Mouse (Mus musculus): ENCODE measurements around the gene Ripk1. TPM values are rescaled to one million over a fixed set of nuclear protein-coding genes. Genes with fewer than 3 reads are reported as not detected.

Ripk1 gene
- polyA plus RNA-seq, 1 experiment: 8.9 TPM

GRCm38 (mm10) chr13:34007234-34007633 lies 5.1 kb downstream of the Ripk1 start:
- TF ChIP-seq POLR2A (IDR thresholded peaks at IDR 0.05; ENCODE audit: control insufficient read depth, extremely low read depth, insufficient read depth, low read length, poor library complexity): no peak
- TF ChIP-seq CTCF (IDR thresholded peaks at IDR 0.05; ENCODE audit: borderline replicate concordance, control insufficient read depth, extremely low read depth, insufficient read depth, low read length, poor library complexity): no peak
- H3K4me3 ChIP-seq (ENCODE audit: control insufficient read depth, insufficient read depth, low read length): no peak overlapping the region
- WGBS: 85% methylated on average over 2 of the region's 2 CpGs
- H3K4me1 ChIP-seq (replicated peaks; ENCODE audit: control insufficient read depth, insufficient read depth, low read length): 0 out of 2 replicates have a peak, but pooled peaks cover 3% of the 10 kb centered on the region
- peaks cover 10% of the 10 kb centered on the region; the same call in 1 of the 2 replicates for H3K36me3 ChIP-seq (ENCODE audit: control insufficient read depth, insufficient read depth, low read length)
- no peaks in the 10 kb centered on the region for H3K27me3 ChIP-seq (ENCODE audit: control insufficient read depth, insufficient read depth, low read length)
- H3K27ac ChIP-seq (ENCODE audit: control insufficient read depth, insufficient read depth, low read length): no peak overlapping the region
- no peak for DNase-seq

GRCm38 (mm10) chr13:34016927-34017569 lies 14.9 kb downstream of the Ripk1 start:
- peaks cover 66% of the 10 kb centered on the region for H3K36me3 ChIP-seq (ENCODE audit: control insufficient read depth, insufficient read depth, low read length)
- H3K27me3 ChIP-seq (ENCODE audit: control insufficient read depth, insufficient read depth, low read length): no peaks in the 10 kb centered on the region
- DNase-seq: no peak
- H3K4me3 ChIP-seq (ENCODE audit: control insufficient read depth, insufficient read depth, low read length): no peak overlapping the region
- TF ChIP-seq CTCF (IDR thresholded peaks at IDR 0.05; ENCODE audit: borderline replicate concordance, control insufficient read depth, extremely low read depth, insufficient read depth, low read length, poor library complexity) (no peak), POLR2A (IDR thresholded peaks at IDR 0.05; ENCODE audit: control insufficient read depth, extremely low read depth, insufficient read depth, low read length, poor library complexity) (no peak)
- no peak overlapping the region for H3K27ac ChIP-seq (ENCODE audit: control insufficient read depth, insufficient read depth, low read length)
- H3K4me1 ChIP-seq (replicated peaks; ENCODE audit: control insufficient read depth, insufficient read depth, low read length): no peaks in the 10 kb centered on the region
- WGBS: 96% methylated on average over 9 of the region's 9 CpGs

- Histone ChIP-seq H3K27ac (ENCODE audit: control insufficient read depth, insufficient read depth, low read length) (no peak overlapping the region), H3K27me3 (ENCODE audit: control insufficient read depth, insufficient read depth, low read length) (no peaks in the 10 kb centered on the region), H3K4me3 (ENCODE audit: control insufficient read depth, insufficient read depth, low read length) (no peak overlapping the region), H3K36me3 (ENCODE audit: control insufficient read depth, insufficient read depth, low read length) (peaks cover 63% of the 10 kb centered on the region), H3K4me1 (replicated peaks; ENCODE audit: control insufficient read depth, insufficient read depth, low read length) (no peaks in the 10 kb centered on the region)
- WGBS: 96% methylated on average over 1 of the region's 1 CpGs
- no peak for DNase-seq
- TF ChIP-seq CTCF (IDR thresholded peaks at IDR 0.05; ENCODE audit: borderline replicate concordance, control insufficient read depth, extremely low read depth, insufficient read depth, low read length, poor library complexity) (no peak), POLR2A (IDR thresholded peaks at IDR 0.05; ENCODE audit: control insufficient read depth, extremely low read depth, insufficient read depth, low read length, poor library complexity) (no peak)
These were observed 16.4 kb downstream of the Ripk1 start for GRCm38 (mm10) chr13:34018521-34018920.

DNA sequence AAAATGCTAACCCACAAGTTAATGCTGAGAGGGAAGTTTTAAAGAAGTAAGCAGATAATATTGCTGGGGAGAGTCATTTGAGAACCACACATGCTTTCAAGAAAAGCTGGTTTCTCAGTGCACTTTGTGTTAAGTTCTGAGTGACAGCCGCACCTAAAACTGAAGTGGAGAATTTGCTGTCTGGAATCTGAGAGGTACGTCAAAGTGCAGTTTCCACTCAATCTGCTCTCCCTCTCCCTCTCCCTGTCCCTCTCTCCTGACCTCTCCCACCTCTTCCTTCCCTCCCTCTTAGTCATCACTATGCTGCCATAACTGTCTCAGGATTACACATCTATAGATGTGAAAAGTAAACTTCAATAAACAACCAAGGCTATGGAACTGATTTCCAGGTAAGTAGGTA lies 19.8 kb downstream of the Ripk1 start:
- H3K27me3 ChIP-seq (ENCODE audit: control insufficient read depth, insufficient read depth, low read length): no peaks in the 10 kb centered on the region
- WGBS: 97% methylated on average over 2 of the region's 2 CpGs
- no peaks in the 10 kb centered on the region for H3K4me1 ChIP-seq (replicated peaks; ENCODE audit: control insufficient read depth, insufficient read depth, low read length)
- TF ChIP-seq CTCF (IDR thresholded peaks at IDR 0.05; ENCODE audit: borderline replicate concordance, control insufficient read depth, extremely low read depth, insufficient read depth, low read length, poor library complexity) (no peak), POLR2A (IDR thresholded peaks at IDR 0.05; ENCODE audit: control insufficient read depth, extremely low read depth, insufficient read depth, low read length, poor library complexity) (no peak)
- peaks cover 33% of the 10 kb centered on the region for H3K36me3 ChIP-seq (ENCODE audit: control insufficient read depth, insufficient read depth, low read length)
- no peak overlapping the region for H3K4me3 ChIP-seq (ENCODE audit: control insufficient read depth, insufficient read depth, low read length)
- DNase-seq: no peak
- H3K27ac ChIP-seq (ENCODE audit: control insufficient read depth, insufficient read depth, low read length): no peak overlapping the region

DNA sequence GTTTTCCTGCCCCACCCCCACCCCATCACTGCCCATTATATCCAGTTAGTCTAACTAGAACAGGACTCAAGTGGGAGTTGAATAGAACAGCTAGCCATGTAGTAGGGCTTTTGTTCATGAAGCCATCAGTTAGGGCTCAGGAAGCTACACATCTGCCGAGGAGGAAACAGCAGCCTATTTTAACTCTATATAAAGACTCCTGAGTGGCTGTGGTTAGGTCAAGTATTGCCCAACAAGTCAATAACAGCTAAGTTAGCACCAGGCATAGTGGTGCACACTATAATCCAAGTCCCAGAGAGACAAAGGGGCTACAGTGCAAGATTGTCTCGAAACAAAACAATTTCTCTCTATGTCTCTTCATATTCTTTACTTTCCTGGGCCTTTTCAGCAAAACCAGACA lies 29.9 kb downstream of the Ripk1 start:
- peaks cover 22% of the 10 kb centered on the region for H3K36me3 ChIP-seq (ENCODE audit: control insufficient read depth, insufficient read depth, low read length)
- no peaks in the 10 kb centered on the region for H3K27me3 ChIP-seq (ENCODE audit: control insufficient read depth, insufficient read depth, low read length)
- 58% methylated on average over 2 of the region's 2 CpGs for WGBS
- no peak overlapping the region for H3K4me3 ChIP-seq (ENCODE audit: control insufficient read depth, insufficient read depth, low read length)
- TF ChIP-seq CTCF (IDR thresholded peaks at IDR 0.05; ENCODE audit: borderline replicate concordance, control insufficient read depth, extremely low read depth, insufficient read depth, low read length, poor library complexity) (no peak), POLR2A (IDR thresholded peaks at IDR 0.05; ENCODE audit: control insufficient read depth, extremely low read depth, insufficient read depth, low read length, poor library complexity) (no peak)
- H3K4me1 ChIP-seq (replicated peaks; ENCODE audit: control insufficient read depth, insufficient read depth, low read length): peaks cover under 1% of the 10 kb centered on the region; the same call in 1 of the 2 replicates
- H3K27ac ChIP-seq (ENCODE audit: control insufficient read depth, insufficient read depth, low read length): no peak overlapping the region
- DNase-seq: no peak

DNA sequence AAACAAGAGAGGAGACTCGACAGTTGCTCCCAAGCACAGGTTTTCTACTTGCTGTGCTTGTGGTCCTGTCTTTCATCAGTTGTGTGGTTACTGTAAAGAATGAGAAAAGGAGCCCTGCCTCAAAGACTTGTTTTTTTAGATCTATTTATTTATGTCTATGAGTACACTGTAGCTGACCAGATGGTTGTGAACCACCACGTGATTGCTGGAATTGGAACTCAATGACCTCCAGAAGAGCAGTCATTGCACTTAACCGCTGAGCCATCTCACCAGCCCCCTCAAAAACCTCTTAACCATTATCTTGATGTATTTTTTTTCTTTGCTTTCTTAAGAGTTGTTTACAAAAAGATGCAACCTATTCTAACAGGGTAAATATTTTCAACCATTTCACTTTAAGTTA lies 33.3 kb downstream of the Ripk1 start:
- H3K27ac ChIP-seq (ENCODE audit: control insufficient read depth, insufficient read depth, low read length): no peak overlapping the region
- H3K27me3 ChIP-seq (ENCODE audit: control insufficient read depth, insufficient read depth, low read length): no peaks in the 10 kb centered on the region
- H3K4me3 ChIP-seq (ENCODE audit: control insufficient read depth, insufficient read depth, low read length): no peak overlapping the region
- WGBS: 97% methylated on average over 3 of the region's 3 CpGs
- H3K4me1 ChIP-seq (replicated peaks; ENCODE audit: control insufficient read depth, insufficient read depth, low read length): peaks cover 7% of the 10 kb centered on the region
- no peak for DNase-seq
- TF ChIP-seq POLR2A (IDR thresholded peaks at IDR 0.05; ENCODE audit: control insufficient read depth, extremely low read depth, insufficient read depth, low read length, poor library complexity) (no peak), CTCF (IDR thresholded peaks at IDR 0.05; ENCODE audit: borderline replicate concordance, control insufficient read depth, extremely low read depth, insufficient read depth, low read length, poor library complexity) (no peak)
- H3K36me3 ChIP-seq (ENCODE audit: control insufficient read depth, insufficient read depth, low read length): peaks cover 5% of the 10 kb centered on the region

Measured in thymus, adult 2 months (tissue).